Mouse (Mus musculus) brain, embryonic 14.5 days (tissue): Measurements from ENCODE around the gene Olfm3. TPM values are rescaled to one million over a fixed set of nuclear protein-coding genes. Genes with fewer than 3 reads are reported as not detected.

Experiments
- DNase-seq: peaks from one replicate; pipeline ENCODE4 v3.0.0-alpha.2; 2011; ENCODE audit warnings: low read depth
- CTCF ChIP-seq: fragments of 200-500 bp; IDR thresholded peaks from 2 replicates; pipeline ENCODE4 v1.5.1; 2012; ENCODE audit warnings: inconsistent platforms, mild to moderate bottlenecking, moderate library complexity, borderline replicate concordance; ENCODE audit not compliant: insufficient read depth, insufficient read length; ENCODE audit errors: extremely low read depth
- POLR2A ChIP-seq: fragments of 200-500 bp; IDR thresholded peaks from 2 replicates; pipeline ENCODE4 v1.6.1; 2012; ENCODE audit warnings: mild to moderate bottlenecking, inconsistent platforms, borderline replicate concordance; ENCODE audit not compliant: poor library complexity, insufficient read depth, insufficient read length, severe bottlenecking; ENCODE audit errors: extremely low read depth
- polyA plus RNA-seq: library from polyadenylated mRNA; depleted of rRNA; stranded (reverse); fragments of >200 nt; gene quantifications from 2 replicates; pipeline ENCODE4 v1.2.3, GENCODE M21; 2012

Gene Olfm3
- polyA plus RNA-seq, 1 experiment = 6.7 TPM

DNA sequence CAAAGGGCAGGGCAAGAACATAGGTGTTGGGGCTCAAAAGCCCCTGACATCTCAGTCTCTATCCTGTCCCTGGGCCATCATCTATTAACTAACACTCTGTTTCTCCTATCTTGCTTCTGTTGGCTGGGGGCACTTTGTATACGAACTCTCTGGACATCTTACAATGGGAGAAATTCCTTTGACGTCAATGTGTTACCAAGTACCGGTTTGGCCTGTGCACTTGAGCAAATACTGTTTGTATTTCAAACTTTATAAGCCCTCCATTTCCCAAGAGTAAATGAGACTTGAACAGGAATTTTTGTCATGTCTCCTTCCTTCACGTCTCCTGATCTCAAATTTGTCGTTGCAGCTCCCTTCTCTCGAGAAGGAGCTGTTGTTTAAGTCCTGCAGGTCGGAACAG, 270.7 kb downstream of the Olfm3 start:
- TF ChIP-seq POLR2A = no peak
- TF ChIP-seq CTCF = no peak
- no peak for DNase-seq
